Mouse (Mus musculus) ZHBTc4 (cell line): ENCODE measurements around the gene Kazn.
A peak's percentile ranks its signal among the peaks of the same experiment; 100 is the strongest.

Source experiments
- DNase-seq: peaks from one replicate; pipeline ENCODE4 v3.0.0-alpha.2; 2011; ENCODE audit warnings: low read depth, low spot score

Gene Kazn

DNA sequence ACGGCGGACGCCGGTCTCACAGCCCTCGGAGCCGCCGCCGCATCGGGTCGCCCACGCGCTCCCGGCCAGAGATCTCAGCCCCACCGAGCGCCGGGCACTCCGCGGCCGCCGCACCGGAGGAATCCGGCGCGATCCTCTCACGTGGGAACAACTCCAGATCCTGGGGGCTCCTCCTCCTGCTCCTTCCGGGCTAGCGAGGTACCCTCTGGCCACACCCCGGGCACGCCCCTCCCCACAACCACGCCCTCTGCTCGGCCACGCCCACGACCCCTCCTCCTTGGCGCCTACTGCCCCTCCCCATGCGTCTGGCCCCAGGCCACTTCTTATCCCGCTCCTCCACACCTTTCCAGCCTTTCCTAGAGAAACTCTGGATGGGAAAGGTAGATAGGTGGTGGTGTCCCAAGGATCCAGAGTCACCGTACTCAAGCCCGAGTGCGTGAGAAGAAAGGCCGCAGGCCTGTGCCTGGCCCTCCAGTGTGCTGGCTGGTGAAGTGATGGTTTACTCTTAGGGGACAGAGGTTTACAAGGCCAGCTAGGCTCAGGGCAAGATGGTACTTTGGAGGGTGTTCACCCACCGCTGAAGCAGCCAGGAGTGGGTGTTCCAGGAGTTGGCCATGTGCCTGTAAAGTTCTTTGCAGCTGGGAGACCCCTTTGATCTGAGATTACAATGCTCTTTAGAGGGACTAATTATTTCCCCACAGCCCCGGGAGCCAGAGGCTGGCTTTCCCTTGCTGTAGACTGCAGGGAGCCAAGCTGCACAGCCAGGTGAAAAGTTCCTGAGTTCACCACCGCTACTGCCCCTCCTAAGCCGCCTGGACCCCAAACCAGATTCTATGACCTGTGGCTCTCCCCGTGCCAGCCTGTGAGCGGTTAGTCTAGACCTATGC, at the start of gene Kazn:
Gene Kazn, minus strand, starts transcription at position 162 of the 887 bp plus-strand sequence.
- peak; percentile 97 for DNase-seq

DNA sequence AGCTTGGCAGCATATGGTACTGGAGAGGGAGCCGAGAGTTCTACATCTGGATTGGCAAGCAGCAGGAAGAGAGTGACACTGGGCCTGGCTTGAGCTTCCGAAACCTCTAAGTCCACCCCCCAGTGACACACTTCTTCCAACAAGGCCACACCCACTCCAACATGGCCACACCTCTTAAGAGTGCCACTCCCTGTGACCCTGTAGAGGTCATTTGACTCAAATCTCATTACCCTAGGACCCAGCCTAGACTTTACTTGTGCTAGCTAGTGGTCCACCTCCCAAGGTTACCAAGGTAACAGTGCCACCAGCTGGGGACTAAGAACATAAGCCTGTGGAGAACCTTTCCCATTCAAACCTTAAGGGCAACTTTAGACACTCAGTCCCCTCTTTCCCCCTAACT, 46.3 kb upstream of the Kazn start:
- peak; percentile 47 for DNase-seq

DNA sequence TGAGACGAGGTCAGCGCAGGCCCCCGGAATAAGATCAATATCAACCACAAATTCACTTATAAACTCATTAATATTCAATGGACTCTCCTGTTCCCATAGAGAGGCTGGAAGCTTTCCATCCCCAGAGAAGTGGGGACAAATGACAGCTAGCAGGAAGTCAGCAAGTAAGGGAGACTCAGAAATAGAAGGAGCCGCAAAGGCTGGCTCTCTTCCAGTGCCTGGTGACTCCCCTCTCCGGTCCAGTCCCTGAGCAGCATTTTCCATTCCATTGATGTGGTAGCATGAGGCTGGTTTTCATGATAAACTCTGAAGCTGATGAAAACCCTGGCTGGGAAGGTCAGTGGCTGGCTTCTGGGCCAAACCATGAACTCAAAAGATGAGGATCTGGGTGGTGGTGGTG, 44.7 kb upstream of the Kazn start:
- no peak for DNase-seq

DNA sequence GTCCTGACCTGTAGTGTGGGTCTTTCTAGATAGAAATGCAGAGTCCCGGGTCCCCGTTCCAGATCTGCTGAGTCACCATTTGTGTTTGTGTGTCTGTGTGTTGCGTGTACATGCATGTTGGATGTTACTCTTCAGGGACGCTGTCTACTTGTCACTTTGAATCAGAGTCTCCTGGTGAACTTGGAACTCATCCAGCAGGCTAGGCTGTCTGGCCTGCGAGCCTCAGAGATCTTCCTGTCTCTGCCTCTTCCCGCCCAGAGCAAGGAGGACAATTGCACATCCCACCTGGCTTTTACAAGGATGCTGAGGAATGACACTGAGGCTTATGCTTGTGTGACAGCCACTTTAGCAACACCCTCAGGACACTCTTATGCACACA, 39.0 kb upstream of the Kazn start:
- no peak for DNase-seq

DNA sequence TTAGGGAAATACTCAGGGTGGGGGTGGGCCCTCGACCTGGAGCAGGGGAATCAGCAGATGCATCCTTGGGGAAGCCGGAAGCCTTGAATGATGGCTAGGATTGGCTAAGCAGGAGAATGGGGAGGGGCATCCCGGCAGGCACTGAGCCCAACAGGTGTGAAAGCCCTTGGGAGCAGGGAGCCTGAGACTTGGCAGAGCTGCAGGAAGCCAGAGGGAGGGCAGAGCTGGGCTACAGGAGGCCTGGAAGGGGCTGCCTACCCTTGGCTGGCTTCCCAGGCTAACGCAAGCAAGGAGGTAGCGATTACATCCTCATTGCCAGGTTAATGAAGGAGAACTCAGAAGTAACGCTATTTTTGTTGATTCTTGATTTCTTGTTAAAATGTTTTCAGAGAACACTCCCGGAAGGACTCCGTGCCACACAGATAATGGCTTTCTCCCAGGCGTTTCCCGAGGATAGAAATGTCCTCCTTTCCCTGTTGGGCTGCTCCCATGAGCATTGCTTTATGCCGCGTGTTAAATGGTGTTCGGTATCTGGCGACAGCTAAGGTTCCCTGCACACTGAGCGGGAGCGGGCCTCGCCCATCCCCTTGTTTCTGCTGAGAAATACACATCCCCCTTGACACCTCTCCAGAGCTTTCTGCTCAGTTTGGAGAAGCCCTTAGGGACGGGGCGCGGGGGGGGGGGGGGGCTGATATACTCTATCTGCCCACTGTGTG, 38.4 kb upstream of the Kazn start:
- peak; percentile 32 for DNase-seq

GRCm38 (mm10) chr4:142275242-142275641, 36.0 kb upstream of the Kazn start:
- DNase-seq, result peak; percentile 74

DNA sequence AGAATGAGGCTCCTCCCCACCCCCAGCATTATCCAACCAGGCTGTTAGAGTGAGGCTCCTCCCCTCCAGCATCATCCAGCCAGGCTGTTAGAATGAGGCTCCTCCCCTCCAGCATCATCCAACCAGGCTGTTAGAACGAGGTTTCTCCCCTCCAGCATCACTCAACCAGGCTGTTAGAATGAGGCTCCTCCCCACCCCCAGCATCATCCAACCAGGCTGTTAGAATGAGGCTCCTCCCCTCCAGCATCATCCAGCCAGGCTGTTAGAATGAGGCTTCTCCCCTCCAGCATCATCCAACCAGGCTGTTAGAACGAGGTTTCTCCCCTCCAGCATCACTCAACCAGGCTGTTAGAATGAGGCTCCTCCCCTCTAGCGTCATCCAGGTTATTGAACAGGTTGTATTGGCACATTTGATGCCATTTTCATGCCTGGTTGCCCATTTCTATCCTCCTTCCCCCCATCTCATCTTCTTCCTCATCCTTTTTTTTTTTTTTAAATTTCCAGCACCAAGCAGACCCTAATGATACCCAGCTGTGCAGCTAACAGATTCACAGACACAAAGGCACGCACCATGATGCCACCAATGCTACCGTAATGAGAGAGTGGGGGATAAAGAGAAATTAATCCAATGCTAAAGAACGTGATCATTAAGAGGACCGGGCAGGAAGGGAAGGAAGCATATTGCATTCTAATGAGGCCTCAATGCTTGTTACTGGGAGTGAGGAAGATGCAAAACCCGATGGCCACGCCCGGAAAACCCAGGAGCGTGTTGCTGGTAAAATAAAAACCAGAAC, 35.4 kb upstream of the Kazn start:
- peak; percentile 86 for DNase-seq

DNA sequence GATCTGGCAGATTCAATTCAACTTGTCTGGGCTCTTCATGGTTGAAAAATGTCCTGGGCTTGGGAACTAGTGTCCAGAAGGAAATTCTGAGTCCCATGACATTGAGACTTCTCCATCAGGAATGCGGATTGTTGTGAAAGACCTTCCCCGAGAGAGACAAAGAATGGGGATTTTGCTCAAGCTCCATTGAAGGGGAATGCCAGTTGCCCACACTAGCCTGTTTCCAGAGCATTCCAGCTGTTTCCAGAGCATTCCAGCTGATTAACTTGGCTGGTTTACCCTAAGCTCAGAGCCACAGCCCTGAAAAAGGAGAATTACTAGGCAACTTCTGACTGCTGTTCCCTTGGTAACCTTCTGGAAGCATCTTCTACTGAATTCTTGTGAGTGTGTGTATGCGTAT, 32.3 kb upstream of the Kazn start:
- DNase-seq, result peak; percentile 53

GRCm38 (mm10) chr4:142267832-142268231, 28.6 kb upstream of the Kazn start:
- no peak for DNase-seq

DNA sequence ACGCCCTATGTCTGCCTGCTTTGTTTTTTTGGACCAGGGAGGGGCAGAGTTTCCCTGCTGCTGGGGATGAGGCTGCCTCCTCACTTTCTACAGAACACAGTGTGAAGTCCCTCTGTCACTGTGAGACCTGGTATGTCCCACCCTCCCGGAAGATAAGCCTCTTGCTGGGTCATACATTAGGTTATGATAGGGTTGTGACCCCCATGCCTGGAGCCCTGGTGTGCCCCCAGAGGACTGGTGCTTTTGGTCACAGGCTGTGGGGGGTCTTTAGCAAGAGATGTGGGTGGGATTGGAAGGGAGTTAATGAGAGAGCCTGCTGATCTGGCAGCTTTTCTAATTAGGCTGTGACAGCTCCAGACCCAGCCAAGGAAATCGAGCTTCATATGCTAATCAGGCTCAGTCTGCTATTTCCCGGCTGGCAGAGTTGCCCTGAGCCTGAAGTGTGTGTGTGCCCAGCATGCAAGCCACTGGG, 28.2 kb upstream of the Kazn start:
- no peak for DNase-seq

GRCm38 (mm10) chr4:142264335-142264734, 25.1 kb upstream of the Kazn start:
- no peak for DNase-seq

DNA sequence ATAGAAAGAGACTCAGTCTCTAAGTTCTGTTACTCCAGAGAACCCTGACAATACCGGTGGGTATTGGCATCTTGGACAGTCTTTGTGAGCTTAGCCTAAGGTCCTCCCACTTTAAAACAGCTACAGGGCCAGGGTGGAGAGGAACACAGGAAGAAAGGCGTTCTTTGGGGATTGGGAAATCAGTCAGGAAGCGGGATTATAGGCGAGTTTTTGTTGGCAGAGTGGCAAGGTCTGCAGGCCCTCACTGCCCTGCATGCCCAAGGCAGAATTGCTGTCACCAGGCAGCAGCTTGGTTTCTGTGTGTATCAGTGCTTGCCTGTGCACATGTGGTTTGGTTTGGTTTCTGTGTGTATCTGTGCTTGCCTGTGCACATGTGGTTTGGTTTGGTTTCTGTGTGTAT, 22.5 kb upstream of the Kazn start:
- DNase-seq, result no peak

GRCm38 (mm10) chr4:142258730-142259129, 19.5 kb upstream of the Kazn start:
- no peak for DNase-seq

GRCm38 (mm10) chr4:142254088-142254487, 14.9 kb upstream of the Kazn start:
- peak; percentile 78 for DNase-seq

DNA sequence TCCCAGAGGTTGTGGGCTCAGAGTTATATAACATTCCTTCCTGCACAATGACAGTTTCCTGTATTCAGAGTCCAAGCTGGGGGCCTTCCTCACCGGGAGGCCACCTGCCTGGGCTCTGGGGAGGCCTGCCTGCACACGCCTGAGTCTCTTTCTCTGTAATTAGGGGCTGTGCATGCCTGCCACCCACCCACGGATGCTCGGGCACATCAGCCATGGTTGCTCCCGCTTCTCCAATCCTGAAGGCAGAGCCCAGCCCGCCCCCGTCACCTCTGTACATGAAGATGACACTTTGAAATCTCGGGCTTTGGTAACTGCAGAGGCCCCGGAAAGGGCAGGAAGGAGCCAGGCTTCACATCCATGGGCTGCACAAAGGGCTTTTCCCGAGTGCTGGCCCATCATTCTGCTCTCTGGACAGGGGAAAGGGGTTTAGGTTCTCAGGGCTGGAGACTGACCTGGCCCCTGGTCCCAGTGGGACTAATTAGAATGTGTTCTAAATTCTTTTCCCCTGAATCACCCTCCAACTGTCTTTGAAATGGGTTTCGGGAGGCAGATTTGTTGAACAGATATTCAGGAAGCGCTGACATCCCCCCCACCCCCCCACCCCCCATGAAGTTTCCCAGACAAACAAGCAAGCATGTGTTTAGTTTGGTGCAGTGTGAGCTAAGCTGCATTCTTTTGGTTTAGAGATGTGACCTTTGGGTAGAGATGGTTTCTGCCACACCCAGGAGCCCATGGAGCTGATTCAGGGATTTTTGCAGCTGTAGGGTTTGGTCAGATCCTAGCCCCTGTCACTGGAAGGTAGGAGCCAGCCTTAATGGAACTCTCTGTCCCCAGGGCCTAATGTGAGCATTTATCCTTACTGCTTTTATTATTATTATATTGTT, 12.5 kb upstream of the Kazn start:
- DNase-seq, result no peak

GRCm38 (mm10) chr4:142250054-142250453, 10.9 kb upstream of the Kazn start:
- peak; percentile 51 for DNase-seq

GRCm38 (mm10) chr4:142249401-142249800, 10.2 kb upstream of the Kazn start:
- DNase-seq, result peak; percentile 92

- DNase-seq, result peak; percentile 89
These were observed 9.2 kb upstream of the Kazn start for GRCm38 (mm10) chr4:142248426-142248825.

GRCm38 (mm10) chr4:142246698-142247097, 7.5 kb upstream of the Kazn start:
- no peak for DNase-seq

- peak; percentile 57 for DNase-seq
These were observed 5.4 kb upstream of the Kazn start for GRCm38 (mm10) chr4:142244641-142245040.
